Mouse (Mus musculus): ENCODE measurements around the gene Kif11. TPM values are rescaled to one million over a fixed set of nuclear protein-coding genes. Genes with fewer than 3 reads are reported as not detected.

Kif11 gene
- polyA plus RNA-seq, 1 experiment from 2014 or later, result 73.1 TPM

DNA sequence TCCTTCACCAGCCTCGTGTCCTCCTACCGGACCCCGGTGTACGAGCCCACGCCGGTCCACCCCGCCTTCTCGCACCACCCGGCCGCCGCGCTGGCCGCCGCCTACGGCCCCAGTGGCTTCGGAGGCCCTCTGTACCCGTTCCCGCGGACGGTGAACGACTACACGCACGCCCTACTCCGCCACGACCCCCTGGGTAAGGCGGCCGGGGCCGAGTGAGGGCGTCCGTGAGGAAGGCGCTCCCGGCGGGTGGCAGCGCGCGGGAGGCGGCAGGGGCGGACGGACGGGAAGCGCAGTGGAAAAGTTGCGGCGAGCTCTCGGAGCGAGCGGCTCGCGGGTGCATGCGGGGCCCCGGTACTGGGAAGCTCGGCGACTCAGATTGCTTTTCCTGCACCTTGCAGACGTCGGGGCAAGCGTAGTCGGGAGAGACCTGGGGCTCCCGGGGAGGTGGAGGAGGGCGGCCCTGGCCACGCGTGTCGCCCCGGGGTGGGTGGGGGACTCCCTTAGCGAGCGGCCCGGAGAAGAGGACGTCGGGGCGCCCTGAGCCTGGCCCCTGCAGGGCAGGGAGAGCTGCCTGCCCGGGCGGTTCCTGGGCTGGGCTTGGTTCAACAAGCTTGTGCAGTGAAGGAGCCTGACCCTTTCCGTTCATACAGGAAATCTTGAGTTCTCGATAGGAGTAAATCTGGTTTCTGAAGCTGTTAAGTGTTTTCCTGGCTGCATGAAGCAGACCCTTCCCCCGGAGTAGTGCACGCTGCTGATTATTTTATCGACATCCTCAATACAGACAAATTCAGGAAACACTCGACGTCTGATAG, 59.0 kb downstream of the Kif11 start:
- H3K4me2 ChIP-seq (ENCODE audit: low read depth, low read length), result peak overlapping the region; percentile 81
- H3K4me1 ChIP-seq (replicated peaks; ENCODE audit: control insufficient read depth, insufficient read depth, low read length), result peaks cover 11% of the 10 kb centered on the region; the same call in 1 of the 2 replicates
- no peaks in the 10 kb centered on the region; the same call in 1 of the 2 replicates for H3K9me3 ChIP-seq (ENCODE audit: control insufficient read depth, low read length)
- peak; percentile 87 for ATAC-seq (ENCODE audit: low read depth)
- H3K27me3 ChIP-seq (ENCODE audit: control insufficient read depth, insufficient read depth, low read depth, low read length), result peaks cover 56% of the 10 kb centered on the region
- H3K9ac ChIP-seq (ENCODE audit: low read length), result peak overlapping the region; percentile 81
- H3K27ac ChIP-seq (ENCODE audit: low read length), result peak overlapping the region; percentile 94
- H3K36me3 ChIP-seq (ENCODE audit: control insufficient read depth, insufficient read depth, low read length), result no peaks in the 10 kb centered on the region
- peak overlapping the region; percentile 74 for H3K4me3 ChIP-seq (ENCODE audit: low read length)
- under 1% methylated on average over 72 of the region's 77 CpGs for WGBS

DNA sequence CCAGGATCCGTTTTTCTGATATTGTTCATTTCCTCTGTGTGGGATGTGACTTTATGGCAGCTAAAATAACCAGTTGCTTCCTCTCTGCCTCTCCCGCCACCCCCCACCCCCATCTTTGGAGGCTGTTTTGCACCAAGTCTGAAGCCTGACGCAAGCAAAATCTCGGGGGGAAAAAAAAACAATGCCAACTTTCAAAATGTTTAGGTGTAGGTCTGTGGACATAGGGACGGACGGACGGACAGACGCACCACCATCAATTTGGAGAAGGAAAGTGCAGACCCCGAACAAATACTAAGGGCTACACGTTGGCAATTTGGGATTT, 59.6 kb downstream of the Kif11 start:
- H3K27ac ChIP-seq (ENCODE audit: low read length), result peak overlapping the region; percentile 76
- H3K9me3 ChIP-seq (ENCODE audit: control insufficient read depth, low read length), result no peaks in the 10 kb centered on the region; the same call in 1 of the 2 replicates
- no peaks in the 10 kb centered on the region for H3K36me3 ChIP-seq (ENCODE audit: control insufficient read depth, insufficient read depth, low read length)
- H3K4me2 ChIP-seq (ENCODE audit: low read depth, low read length), result peak overlapping the region; percentile 81
- no peak for ATAC-seq (ENCODE audit: low read depth)
- peak overlapping the region; percentile 49 for H3K9ac ChIP-seq (ENCODE audit: low read length)
- peak overlapping the region; percentile 74 for H3K4me3 ChIP-seq (ENCODE audit: low read length)
- H3K4me1 ChIP-seq (replicated peaks; ENCODE audit: control insufficient read depth, insufficient read depth, low read length), result peaks cover 11% of the 10 kb centered on the region; the same call in 1 of the 2 replicates
- WGBS, result 7% methylated on average over 10 of the region's 10 CpGs
- peaks cover 55% of the 10 kb centered on the region for H3K27me3 ChIP-seq (ENCODE audit: control insufficient read depth, insufficient read depth, low read depth, low read length)

DNA sequence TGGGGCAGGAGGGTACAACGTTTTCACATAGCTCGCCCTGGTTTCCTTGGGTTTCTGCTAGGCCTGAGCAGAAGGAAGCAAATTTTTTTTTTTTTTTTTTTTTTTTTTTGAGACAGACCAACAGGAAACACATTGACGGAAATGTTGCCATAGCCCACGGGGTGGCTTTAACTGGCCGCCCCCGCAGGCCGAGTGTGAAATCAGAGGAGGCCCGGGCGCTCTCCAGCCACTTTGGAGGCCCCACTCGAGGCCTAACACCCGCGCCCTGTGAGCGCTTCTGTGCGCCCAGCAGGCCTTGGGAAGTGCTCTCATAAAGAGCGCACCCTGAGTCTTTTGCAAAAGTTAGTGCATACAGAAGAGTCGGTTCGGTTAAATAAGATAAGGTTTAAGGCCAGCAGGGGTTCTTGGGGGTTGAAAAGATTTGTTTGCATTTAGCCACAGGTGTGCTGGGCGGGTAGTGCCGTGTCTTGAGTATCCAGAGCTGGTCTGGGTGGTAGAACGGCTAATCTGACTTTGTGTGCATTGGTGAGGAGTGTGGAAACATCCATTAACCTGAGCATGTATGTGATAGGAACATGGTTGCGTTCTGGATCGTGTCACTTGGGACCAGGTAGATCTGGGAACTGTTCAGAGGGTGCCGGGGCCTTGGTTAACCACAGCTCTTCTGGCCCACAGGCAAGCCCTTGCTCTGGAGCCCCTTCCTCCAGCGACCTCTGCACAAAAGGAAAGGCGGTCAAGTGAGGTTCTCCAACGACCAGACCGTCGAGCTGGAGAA, 60.5 kb downstream of the Kif11 start:
- Histone ChIP-seq H3K9me3 (ENCODE audit: control insufficient read depth, low read length) (no peaks in the 10 kb centered on the region), H3K4me1 (replicated peaks; ENCODE audit: control insufficient read depth, insufficient read depth, low read length) (peaks cover 11% of the 10 kb centered on the region; the same call in 1 of the 2 replicates), H3K4me3 (ENCODE audit: low read length) (peak overlapping the region; percentile 74), H3K27me3 (ENCODE audit: control insufficient read depth, insufficient read depth, low read depth, low read length) (peaks cover 54% of the 10 kb centered on the region), H3K9ac (ENCODE audit: low read length) (peak overlapping the region; percentile 49; the same call in 1 of the 2 replicates), H3K27ac (ENCODE audit: low read length) (peak overlapping the region; percentile 76), H3K36me3 (ENCODE audit: control insufficient read depth, insufficient read depth, low read length) (no peaks in the 10 kb centered on the region), H3K4me2 (ENCODE audit: low read depth, low read length) (peak overlapping the region; percentile 81)
- ATAC-seq (ENCODE audit: low read depth), result no peak
- WGBS, result 11% methylated on average over 28 of the region's 28 CpGs

GRCm38 (mm10) chr19:37437289-37437606, 61.0 kb downstream of the Kif11 start:
- Histone ChIP-seq H3K4me1 (replicated peaks; ENCODE audit: control insufficient read depth, insufficient read depth, low read length) (peaks cover 11% of the 10 kb centered on the region; the same call in 1 of the 2 replicates), H3K27me3 (ENCODE audit: control insufficient read depth, insufficient read depth, low read depth, low read length) (peaks cover 50% of the 10 kb centered on the region), H3K27ac (ENCODE audit: low read length) (no peak overlapping the region), H3K9ac (ENCODE audit: low read length) (0 out of 2 replicates have a peak overlapping the region, but pooled peaks have one; percentile 27), H3K36me3 (ENCODE audit: control insufficient read depth, insufficient read depth, low read length) (no peaks in the 10 kb centered on the region), H3K4me2 (ENCODE audit: low read depth, low read length) (peak overlapping the region; percentile 81), H3K9me3 (ENCODE audit: control insufficient read depth, low read length) (no peaks in the 10 kb centered on the region), H3K4me3 (ENCODE audit: low read length) (peak overlapping the region; percentile 74)
- 19% methylated on average over 14 of the region's 14 CpGs for WGBS
- ATAC-seq (ENCODE audit: low read depth), result no peak

- WGBS, result 68% methylated on average over 4 of the region's 4 CpGs
- Histone ChIP-seq H3K4me1 (replicated peaks; ENCODE audit: control insufficient read depth, insufficient read depth, low read length) (peaks cover 7% of the 10 kb centered on the region; the same call in 1 of the 2 replicates), H3K27ac (ENCODE audit: low read length) (no peak overlapping the region), H3K9ac (ENCODE audit: low read length) (no peak overlapping the region), H3K4me2 (ENCODE audit: low read depth, low read length) (no peak overlapping the region), H3K4me3 (ENCODE audit: low read length) (no peak overlapping the region), H3K36me3 (ENCODE audit: control insufficient read depth, insufficient read depth, low read length) (no peaks in the 10 kb centered on the region), H3K9me3 (ENCODE audit: control insufficient read depth, low read length) (no peaks in the 10 kb centered on the region), H3K27me3 (ENCODE audit: control insufficient read depth, insufficient read depth, low read depth, low read length) (peaks cover 29% of the 10 kb centered on the region)
- no peak for ATAC-seq (ENCODE audit: low read depth)
These were observed 64.0 kb downstream of the Kif11 start for GRCm38 (mm10) chr19:37440181-37440580.

GRCm38 (mm10) chr19:37440708-37441475, 64.7 kb downstream of the Kif11 start:
- no peak overlapping the region for H3K4me2 ChIP-seq (ENCODE audit: low read depth, low read length)
- H3K4me3 ChIP-seq (ENCODE audit: low read length), result no peak overlapping the region
- WGBS, result 54% methylated on average over 16 of the region's 16 CpGs
- no peaks in the 10 kb centered on the region for H3K36me3 ChIP-seq (ENCODE audit: control insufficient read depth, insufficient read depth, low read length)
- H3K27me3 ChIP-seq (ENCODE audit: control insufficient read depth, insufficient read depth, low read depth, low read length), result peaks cover 23% of the 10 kb centered on the region
- no peak overlapping the region for H3K9ac ChIP-seq (ENCODE audit: low read length)
- peaks cover 4% of the 10 kb centered on the region; the same call in 1 of the 2 replicates for H3K4me1 ChIP-seq (replicated peaks; ENCODE audit: control insufficient read depth, insufficient read depth, low read length)
- ATAC-seq (ENCODE audit: low read depth), result no peak
- no peak overlapping the region for H3K27ac ChIP-seq (ENCODE audit: low read length)
- no peaks in the 10 kb centered on the region for H3K9me3 ChIP-seq (ENCODE audit: control insufficient read depth, low read length)

DNA sequence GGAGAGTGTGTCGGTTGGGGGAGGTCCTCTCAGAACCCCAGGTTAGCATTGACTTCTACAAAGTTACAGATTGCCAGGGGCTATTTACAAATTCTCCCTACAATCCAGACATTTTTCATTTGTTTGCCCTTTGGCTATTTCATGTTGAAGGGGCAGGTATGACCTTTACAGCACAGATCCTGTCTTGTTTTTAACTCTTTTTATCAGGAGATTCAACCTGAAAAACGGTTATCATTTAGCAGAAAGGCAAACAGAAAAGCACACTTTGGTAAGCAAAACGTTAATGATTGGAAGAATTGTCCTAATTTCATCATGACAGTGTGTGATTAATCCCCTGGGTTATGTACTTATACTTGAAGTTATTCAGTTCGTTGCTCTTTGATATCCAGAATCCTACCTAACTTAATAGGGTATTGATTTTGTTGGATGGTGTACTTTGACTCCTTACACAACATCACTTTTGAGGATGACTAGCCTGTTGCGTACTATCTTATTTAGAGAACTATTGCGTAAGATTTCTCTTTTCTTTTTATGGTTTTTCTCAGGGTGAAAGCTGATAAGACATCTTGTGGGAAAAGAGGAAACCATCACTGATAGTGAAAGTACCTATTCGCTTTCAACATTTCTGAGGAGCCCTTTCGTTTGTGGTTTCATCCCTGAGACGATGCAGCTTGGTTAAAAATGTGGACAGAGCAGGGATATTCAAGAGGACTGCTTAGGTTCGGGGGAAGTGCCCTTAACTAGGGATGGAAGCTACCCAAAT, 66.5 kb downstream of the Kif11 start:
- ATAC-seq (ENCODE audit: low read depth), result no peak
- no peak overlapping the region for H3K4me3 ChIP-seq (ENCODE audit: low read length)
- no peaks in the 10 kb centered on the region for H3K36me3 ChIP-seq (ENCODE audit: control insufficient read depth, insufficient read depth, low read length)
- no peak overlapping the region for H3K27ac ChIP-seq (ENCODE audit: low read length)
- no peak overlapping the region for H3K9ac ChIP-seq (ENCODE audit: low read length)
- no peak overlapping the region for H3K4me2 ChIP-seq (ENCODE audit: low read depth, low read length)
- 49% methylated on average over 10 of the region's 10 CpGs for WGBS
- H3K9me3 ChIP-seq (ENCODE audit: control insufficient read depth, low read length), result no peaks in the 10 kb centered on the region
- H3K27me3 ChIP-seq (ENCODE audit: control insufficient read depth, insufficient read depth, low read depth, low read length), result peaks cover 6% of the 10 kb centered on the region; the same call in 1 of the 2 replicates
- H3K4me1 ChIP-seq (replicated peaks; ENCODE audit: control insufficient read depth, insufficient read depth, low read length), result no peaks in the 10 kb centered on the region

DNA sequence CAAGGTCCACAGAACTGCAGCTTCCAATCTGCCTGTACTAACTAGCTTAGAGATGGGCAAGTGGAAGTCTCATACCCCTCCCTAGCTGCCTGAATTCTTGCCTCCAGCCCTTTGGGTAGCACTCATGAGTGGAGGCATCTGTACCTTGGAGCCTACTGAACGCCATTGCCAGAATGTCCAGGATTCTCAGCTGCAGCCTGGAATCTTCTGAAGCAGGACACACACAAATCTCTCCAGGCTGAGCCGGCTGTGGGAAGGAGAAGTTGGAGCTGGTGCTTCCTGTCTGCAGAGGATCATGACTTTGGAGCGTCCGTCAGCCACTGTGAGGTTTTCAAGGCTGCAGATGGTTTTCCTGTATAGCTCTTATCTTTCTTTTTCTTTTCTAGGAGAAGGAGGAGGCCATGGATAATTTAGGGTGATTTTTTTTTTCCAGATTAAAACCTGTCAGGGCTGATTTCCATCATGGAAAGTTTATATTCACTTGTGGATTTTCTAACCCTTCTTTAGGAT, 67.5 kb downstream of the Kif11 start:
- no peak overlapping the region for H3K4me3 ChIP-seq (ENCODE audit: low read length)
- no peak overlapping the region for H3K4me2 ChIP-seq (ENCODE audit: low read depth, low read length)
- 37% methylated on average over 4 of the region's 4 CpGs for WGBS
- peaks cover 5% of the 10 kb centered on the region; the same call in 1 of the 2 replicates for H3K27me3 ChIP-seq (ENCODE audit: control insufficient read depth, insufficient read depth, low read depth, low read length)
- H3K9me3 ChIP-seq (ENCODE audit: control insufficient read depth, low read length), result no peaks in the 10 kb centered on the region
- no peaks in the 10 kb centered on the region for H3K36me3 ChIP-seq (ENCODE audit: control insufficient read depth, insufficient read depth, low read length)
- no peak overlapping the region for H3K27ac ChIP-seq (ENCODE audit: low read length)
- no peak for ATAC-seq (ENCODE audit: low read depth)
- no peak overlapping the region for H3K9ac ChIP-seq (ENCODE audit: low read length)
- H3K4me1 ChIP-seq (replicated peaks; ENCODE audit: control insufficient read depth, insufficient read depth, low read length), result no peaks in the 10 kb centered on the region
